Mouse (Mus musculus): ENCODE data around the gene Ganc.

GRCm38 (mm10) chr2:120464732-120465396, 61.2 kb downstream of the Ganc start:
- no peak for TF ChIP-seq EP300 (IDR thresholded peaks at IDR 0.05; ENCODE audit: low read depth)
- no peak for TF ChIP-seq CTCF (IDR thresholded peaks at IDR 0.05; ENCODE audit: low read depth)
